Mouse (Mus musculus): ENCODE data around the gene Sdc3.

DNA sequence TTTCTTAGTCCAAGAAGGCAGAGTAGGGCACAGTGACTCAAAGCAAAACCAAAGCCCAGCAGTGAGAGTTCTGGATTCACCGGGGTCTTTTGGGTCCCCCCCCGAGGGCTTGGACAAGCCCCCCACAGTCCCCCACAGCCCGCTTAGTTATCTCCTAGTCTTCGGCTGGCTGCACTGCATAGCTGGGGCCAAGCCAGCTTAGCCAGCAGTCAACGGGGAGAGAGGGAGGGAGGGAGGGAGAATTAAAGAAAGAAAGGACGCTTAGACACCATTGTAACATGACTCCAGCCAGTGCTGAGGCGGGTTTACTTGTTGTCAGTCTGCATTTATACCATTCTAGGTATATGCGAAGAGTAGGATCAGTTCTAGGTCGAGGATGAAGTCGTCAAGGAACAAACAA is 14.7 kb upstream of the Sdc3 start:
- no peak for TF ChIP-seq EP300 (IDR thresholded peaks at IDR 0.05)
- no peak for TF ChIP-seq CTCF (IDR thresholded peaks at IDR 0.05)

Measured in lung, postnatal 0 days (tissue).